ENCODE assay signal across 9 mouse cellular contexts in the genomic region with DNA sequence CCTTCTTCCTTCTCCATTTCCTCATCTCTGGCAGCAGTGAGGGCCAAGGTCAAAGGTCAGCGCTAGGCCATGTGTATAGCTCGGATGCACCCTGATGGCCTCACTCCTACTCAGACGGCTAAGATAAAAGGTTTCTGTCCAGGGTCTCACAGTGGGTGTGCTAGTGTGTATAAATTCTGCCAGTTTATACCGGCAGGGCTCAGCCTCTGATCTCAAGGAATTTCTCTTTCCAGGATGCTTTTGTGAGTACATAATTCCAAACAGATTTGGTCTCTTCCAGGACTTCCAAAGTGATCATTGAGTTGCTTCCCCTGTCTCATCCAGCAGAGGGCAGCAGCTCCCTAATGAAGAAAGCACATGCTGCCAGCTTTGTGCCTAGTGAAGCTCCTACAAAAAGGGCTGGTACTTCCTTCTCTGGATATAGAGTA. TPM values are rescaled to one million over a fixed set of nuclear protein-coding genes. Genes with fewer than 3 reads are reported as not detected.
A peak's percentile ranks its signal among the peaks of the same experiment; 100 is the strongest.
DNase-seq lines count a peak whose midpoint lies in the region; ATAC-seq and TF ChIP-seq lines count a peak whose summit lies in the region.
"Had no signal": no experiment of that assay in that cellular context is flagged by ENCODE, and none has a peak within 500 bp of the region (broad histone marks: within the 10 kb centered on the region; RNA-seq: fewer than 3 reads in every experiment).

No protein-coding gene starts in this region.

- H3K4me3 ChIP-seq in embryonic facial prominence, embryonic 12.5 days: no peak overlapping the region
- no peak overlapping the region for H3K4me3 ChIP-seq in heart, adult 2 months
- no peak overlapping the region for H3K4me3 ChIP-seq in liver, embryonic 11.5 days (ENCODE audit: low read depth, low read length)
- H3K4me3 ChIP-seq: heart, embryonic 15.5 days had no signal

- peak overlapping the region; percentile 63 for H3K27ac ChIP-seq in embryonic facial prominence, embryonic 12.5 days
- H3K27ac ChIP-seq in heart, adult 2 months: no peak overlapping the region
- no peak overlapping the region for H3K27ac ChIP-seq in liver, embryonic 11.5 days (ENCODE audit: low read depth, low read length)
- H3K27ac ChIP-seq: heart, embryonic 15.5 days had no signal

- no peaks in the 10 kb centered on the region for H3K9me3 ChIP-seq in embryonic facial prominence, embryonic 12.5 days
- no peaks in the 10 kb centered on the region for H3K9me3 ChIP-seq in liver, embryonic 11.5 days (ENCODE audit: control insufficient read depth, low read length)
- H3K9me3 ChIP-seq: heart, embryonic 15.5 days had no signal

- peaks cover 7% of the 10 kb centered on the region for H3K36me3 ChIP-seq in embryonic facial prominence, embryonic 12.5 days
- H3K36me3 ChIP-seq in heart, adult 2 months (ENCODE audit: control insufficient read depth, insufficient read depth, low read length): peaks cover 2% of the 10 kb centered on the region; the same call in 1 of the 2 replicates
- no peaks in the 10 kb centered on the region for H3K36me3 ChIP-seq in liver, embryonic 11.5 days (ENCODE audit: control insufficient read depth, insufficient read depth, low read length)

- peak; percentile 82 for TF ChIP-seq EP300 in heart, adult 2 months (IDR thresholded peaks at IDR 0.05; ENCODE audit: insufficient read depth, low read depth, low read length)

- peak; percentile 85 for DNase-seq in adrenal gland, postnatal 14 days
- DNase-seq in heart, adult 2 months: peak; percentile 74 to 84
- DNase-seq in kidney, postnatal 10 days: peak; percentile 88
- DNase-seq in liver, embryonic 11.5 days (ENCODE audit: low spot score): peak; percentile 53
- peak; percentile 71 for DNase-seq in ovary, postnatal 36 days (ENCODE audit: low spot score)
- peak; percentile 56 for DNase-seq in thymus, postnatal 25 days

- ATAC-seq in CD4-positive, CD25-positive, alpha-beta regulatory T cell, adult 4 months: peak; percentile 51
- peak; percentile 25; the same call in 1 of the 2 replicates for ATAC-seq in embryonic facial prominence, embryonic 12.5 days (ENCODE audit: insufficient number of reproducible peaks, insufficient read depth, low FRiP score, low TSS enrichment)
- no peak for ATAC-seq in liver, embryonic 11.5 days (replicated peaks; ENCODE audit: low FRiP score)

- no peak overlapping the region for H3K9ac ChIP-seq in embryonic facial prominence, embryonic 12.5 days
- no peak overlapping the region for H3K9ac ChIP-seq in heart, adult 2 months (ENCODE audit: low read depth, low read length)
- H3K9ac ChIP-seq in liver, embryonic 11.5 days (ENCODE audit: low read depth, low read length): no peak overlapping the region
- H3K9ac ChIP-seq: heart, embryonic 15.5 days had no signal

- 0 out of 2 replicates have a peak, but pooled peaks cover 2% of the 10 kb centered on the region for H3K79me2 ChIP-seq in heart, adult 2 months (replicated peaks; ENCODE audit: control insufficient read depth, insufficient read depth, low read length)

- H3K27me3 ChIP-seq in embryonic facial prominence, embryonic 12.5 days: no peaks in the 10 kb centered on the region
- H3K27me3 ChIP-seq in heart, adult 2 months (ENCODE audit: control insufficient read depth, insufficient read depth, low read length): no peaks in the 10 kb centered on the region
- H3K27me3 ChIP-seq in liver, embryonic 11.5 days (replicated peaks; ENCODE audit: control insufficient read depth, insufficient read depth, low read length): no peaks in the 10 kb centered on the region
- H3K27me3 ChIP-seq: heart, embryonic 15.5 days had no signal

- intact Hi-C loops in heart, adult 2 months (cut with DNase I): loop anchor here (1.0 kb wide), 1 partner anchor 83 kb away; no protein-coding TSS in a partner anchor

- peak; percentile 78 for TF ChIP-seq CTCF in heart, adult 2 months (IDR thresholded peaks at IDR 0.05)

- no peak for TF ChIP-seq POLR2A in heart, adult 2 months (IDR thresholded peaks at IDR 0.05; ENCODE audit: insufficient read depth, low read depth, low read length)

- peaks cover 12% of the 10 kb centered on the region for H3K4me1 ChIP-seq in embryonic facial prominence, embryonic 12.5 days
- peaks cover 11% of the 10 kb centered on the region for H3K4me1 ChIP-seq in heart, adult 2 months (ENCODE audit: control insufficient read depth, insufficient read depth, low read length)
- H3K4me1 ChIP-seq in liver, embryonic 11.5 days (replicated peaks; ENCODE audit: control insufficient read depth, insufficient read depth, low read length): peaks cover 7% of the 10 kb centered on the region

- H3K4me2 ChIP-seq in embryonic facial prominence, embryonic 12.5 days (replicated peaks): no peak overlapping the region
- H3K4me2 ChIP-seq in liver, embryonic 11.5 days: no peak overlapping the region
- H3K4me2 ChIP-seq: heart, embryonic 15.5 days had no signal

- 19% methylated on average over 4 of the region's 4 CpGs for WGBS in embryonic facial prominence, embryonic 12.5 days
- 56% methylated on average over 4 of the region's 4 CpGs for WGBS in heart, adult 2 months
- whole genome bisulfite sequencing in liver, embryonic 11.5 days: 53% methylated on average over 4 of the region's 4 CpGs

RNA-seq across cellular contexts. Expression of a gene that starts 5.3 kb away (rescaled TPM):
- 10 to 100 TPM; 14.2 to 15.9 TPM for polyA plus RNA-seq in CD4-positive, CD25-positive, alpha-beta regulatory T cell, adult 4 months (2017; shearing (Covaris generic))
- 63.7 and 70.5 TPM in 2 replicates for total RNA-seq in adrenal gland, postnatal 14 days (2021)
- 51.7 and 57.6 TPM in 2 replicates for polyA plus RNA-seq in embryonic facial prominence, embryonic 12.5 days (2016; fragmentation: Nextera tagmentation; extraction: Ambion mirVana)
- total RNA-seq in heart, adult 2 months (2021): 10 to 100 TPM; 37.7 to 42.4 TPM
- polyA plus RNA-seq in heart, adult 2 months (2012; rRNA removed): 18.2 and 30.2 TPM in 2 replicates
- polyA plus RNA-seq in liver, embryonic 11.5 days (2014; fragmentation: Nextera tagmentation; extraction: Ambion mirVana): 40.9 and 42.0 TPM in 2 replicates

RNA-seq across cellular contexts. Expression of a gene that starts 5.5 kb away (rescaled TPM):
- 10 to 100 TPM; 22.8 to 23.1 TPM for polyA plus RNA-seq in CD4-positive, CD25-positive, alpha-beta regulatory T cell, adult 4 months (2017; shearing (Covaris generic))
- 25.2 and 32.4 TPM in 2 replicates for total RNA-seq in adrenal gland, postnatal 14 days (2021)
- polyA plus RNA-seq in embryonic facial prominence, embryonic 12.5 days (2016; fragmentation: Nextera tagmentation; extraction: Ambion mirVana): 12.6 and 14.4 TPM in 2 replicates
- 10 to 100 TPM; 18.4 to 22.4 TPM for total RNA-seq in heart, adult 2 months (2021)
- 65.6 and 72.4 TPM in 2 replicates for polyA plus RNA-seq in heart, adult 2 months (2012; rRNA removed)
- 6.6 and 7.4 TPM in 2 replicates for polyA plus RNA-seq in liver, embryonic 11.5 days (2014; fragmentation: Nextera tagmentation; extraction: Ambion mirVana)
